Mouse (Mus musculus): Measurements from ENCODE around the gene Galnt10.

DNA sequence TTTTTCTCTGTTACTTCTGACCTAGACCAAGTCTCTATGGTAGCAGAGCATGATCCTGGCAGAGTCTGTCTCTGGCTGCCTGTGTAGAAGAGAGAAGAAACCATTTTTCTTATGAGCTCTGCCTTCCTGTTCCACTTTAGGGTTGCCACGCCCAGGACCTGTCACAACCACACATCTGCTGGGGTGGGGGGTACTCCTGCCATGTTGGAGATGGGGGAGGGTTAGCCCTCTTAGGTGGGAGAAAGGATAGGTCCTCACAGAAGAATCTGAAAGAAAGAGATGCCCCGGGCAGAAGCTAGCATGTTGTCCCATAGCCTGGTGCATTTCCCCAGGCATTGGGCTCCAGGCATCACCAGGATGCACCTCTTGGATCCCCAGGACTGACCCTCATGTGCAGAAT lies 5.6 kb downstream of the Galnt10 start:
- TF ChIP-seq CTCF (IDR thresholded peaks at IDR 0.05; ENCODE audit: extremely low read depth, insufficient read length, insufficient replicate concordance, low read depth, low read length) (no peak), POLR2A (IDR thresholded peaks at IDR 0.05; ENCODE audit: low read depth, low read length) (no peak)
